Mouse (Mus musculus) hindbrain, embryonic 15.5 days (tissue): ENCODE measurements at regions not wholly inside any gene's neighbourhood (a gene's known extent, or its start where the extent isn't known, plus 50 kb on each side); places are given as distances from the start of the nearest gene placed in this dataset. TPM values are rescaled to one million over a fixed set of nuclear protein-coding genes. Genes with fewer than 3 reads are reported as not detected.

Experiments used
- ATAC-seq: fragments of 200-750 bp; cut with Nextera tagmentation; 2 replicates; pipeline ENCODE4 v1.8.0; 2017; ENCODE audit warnings: low read depth, moderate number of reproducible peaks, moderate TSS enrichment; ENCODE audit not compliant: low FRiP score
- H3K27ac ChIP-seq: fragments of 300-500 bp; sonication (generic); replicated peaks from 2 replicates; pipeline ENCODE4 v1.5.1; 2015; ENCODE audit warnings: mild to moderate bottlenecking, inconsistent platforms
- H3K27me3 ChIP-seq: fragments of 300-500 bp; sonication (generic); 2 replicates; pipeline ENCODE4 v1.6.1; 2015; ENCODE audit warnings: control low read depth, inconsistent platforms
- H3K36me3 ChIP-seq: fragments of 300-500 bp; sonication (generic); 2 replicates; pipeline ENCODE4 v1.6.1; 2015; ENCODE audit warnings: control low read depth, inconsistent platforms
- H3K4me1 ChIP-seq: fragments of 300-500 bp; sonication (generic); replicated peaks from 2 replicates; pipeline ENCODE4 v1.6.1; 2015; ENCODE audit warnings: control low read depth, inconsistent platforms
- H3K4me2 ChIP-seq: fragments of 300-500 bp; sonication (generic); 2 replicates; pipeline ENCODE4 v1.6.1; 2015; ENCODE audit warnings: moderate library complexity, mild to moderate bottlenecking, inconsistent platforms
- H3K4me3 ChIP-seq: fragments of 300-500 bp; sonication (generic); 2 replicates; pipeline ENCODE4 v1.5.1; 2015; ENCODE audit warnings: mild to moderate bottlenecking, inconsistent platforms
- H3K9ac ChIP-seq: fragments of 300-500 bp; sonication (generic); 2 replicates; pipeline ENCODE4 v1.6.1; 2015; ENCODE audit warnings: inconsistent platforms
- H3K9me3 ChIP-seq: fragments of 300-500 bp; sonication (generic); 2 replicates; pipeline ENCODE4 v1.6.1; 2016; ENCODE audit warnings: control low read depth, inconsistent platforms
- WGBS: fragments of 180-500 bp; shearing (Covaris S2); methylation state at CpG from one replicate; pipeline ENCODE4 v1.1.7; 2015; 5-methylcytosine and 5-hydroxymethylcytosine counted together
- microRNA-seq: library from miRNA; unstranded; fragments of <30 nt; microRNA quantifications from one replicate; pipeline ENCODE4, GENCODE M21; 2016

DNA sequence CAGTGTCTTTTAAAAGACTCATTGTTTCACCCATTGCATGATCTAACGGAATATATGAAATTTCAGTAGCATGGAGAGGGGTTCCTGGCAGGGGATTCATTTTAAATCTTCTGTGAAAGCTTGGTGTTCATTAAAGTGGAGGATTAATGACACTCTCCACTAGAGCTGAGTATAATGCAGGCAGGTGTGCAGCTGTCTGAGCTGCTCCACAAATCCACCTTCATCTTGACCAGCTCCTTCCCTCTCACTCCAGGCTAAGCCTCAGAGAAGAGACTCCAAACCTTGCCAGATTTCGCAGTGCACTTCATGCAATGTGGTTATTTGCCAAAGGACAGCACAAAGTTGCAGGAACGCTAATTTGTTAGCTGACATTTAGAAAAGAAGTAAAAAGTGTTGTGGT lies 1288.0 kb upstream of the Map3k7 start:
- Histone ChIP-seq H3K9me3 (no peaks in the 10 kb centered on the region), H3K27me3 (no peaks in the 10 kb centered on the region), H3K36me3 (no peaks in the 10 kb centered on the region), H3K9ac (no peak overlapping the region), H3K27ac (no peak overlapping the region), H3K4me1 (no peaks in the 10 kb centered on the region), H3K4me3 (no peak overlapping the region), H3K4me2 (no peak overlapping the region)
- ATAC-seq = no peak
- 64% methylated on average over 3 of the region's 3 CpGs for WGBS

DNA sequence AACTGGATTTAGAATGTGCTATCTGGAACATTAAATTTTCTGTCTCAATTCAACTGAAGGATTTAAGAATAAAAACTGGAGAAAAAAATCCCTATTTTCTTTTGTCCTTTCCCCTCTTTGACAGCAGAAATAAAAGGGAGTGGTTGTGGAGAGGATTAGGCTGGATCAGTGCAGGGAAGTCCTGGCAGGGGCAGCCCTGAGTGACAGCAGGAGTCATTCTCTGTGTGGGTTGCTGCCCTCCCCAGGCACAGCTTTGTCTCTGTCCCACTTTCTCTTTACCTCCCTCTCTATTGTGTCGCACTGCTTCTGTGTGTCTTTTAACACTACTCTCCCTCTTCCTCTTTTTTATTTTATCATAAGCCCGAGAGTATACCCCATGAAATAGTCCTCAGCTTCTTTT lies 1286.8 kb upstream of the Map3k7 start:
- H3K4me2 ChIP-seq = no peak overlapping the region
- H3K9me3 ChIP-seq = no peaks in the 10 kb centered on the region
- no peak overlapping the region for H3K9ac ChIP-seq
- no peak for ATAC-seq
- WGBS = 27% methylated on average over 2 of the region's 2 CpGs
- H3K27me3 ChIP-seq = no peaks in the 10 kb centered on the region
- H3K4me3 ChIP-seq = no peak overlapping the region
- H3K36me3 ChIP-seq = no peaks in the 10 kb centered on the region
- H3K4me1 ChIP-seq = no peaks in the 10 kb centered on the region
- no peak overlapping the region for H3K27ac ChIP-seq

DNA sequence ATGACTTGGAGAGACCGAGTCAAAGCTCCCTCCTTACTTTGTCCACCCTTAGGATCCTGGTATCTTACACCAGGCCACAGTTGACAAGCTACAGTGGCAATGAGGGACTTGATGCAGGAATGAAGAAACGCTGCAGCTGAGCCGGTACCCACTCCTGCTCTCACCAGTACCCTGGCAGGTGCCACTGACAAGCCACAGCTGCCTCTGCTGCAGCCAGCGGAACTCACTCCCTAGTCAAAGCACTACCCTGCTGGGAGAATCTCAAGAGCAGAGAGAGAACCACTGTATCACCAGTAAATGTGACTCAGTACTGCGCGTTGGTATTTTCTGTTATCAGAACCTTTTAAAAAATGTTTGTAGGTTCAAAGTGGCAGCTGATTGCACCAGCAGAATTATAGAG lies 1281.5 kb upstream of the Map3k7 start:
- Histone ChIP-seq H3K27me3 (no peaks in the 10 kb centered on the region), H3K36me3 (no peaks in the 10 kb centered on the region), H3K9ac (no peak overlapping the region), H3K27ac (no peak overlapping the region), H3K9me3 (no peaks in the 10 kb centered on the region), H3K4me1 (no peaks in the 10 kb centered on the region), H3K4me2 (no peak overlapping the region), H3K4me3 (no peak overlapping the region)
- 80% methylated on average over 6 of the region's 6 CpGs for WGBS
- ATAC-seq = no peak

DNA sequence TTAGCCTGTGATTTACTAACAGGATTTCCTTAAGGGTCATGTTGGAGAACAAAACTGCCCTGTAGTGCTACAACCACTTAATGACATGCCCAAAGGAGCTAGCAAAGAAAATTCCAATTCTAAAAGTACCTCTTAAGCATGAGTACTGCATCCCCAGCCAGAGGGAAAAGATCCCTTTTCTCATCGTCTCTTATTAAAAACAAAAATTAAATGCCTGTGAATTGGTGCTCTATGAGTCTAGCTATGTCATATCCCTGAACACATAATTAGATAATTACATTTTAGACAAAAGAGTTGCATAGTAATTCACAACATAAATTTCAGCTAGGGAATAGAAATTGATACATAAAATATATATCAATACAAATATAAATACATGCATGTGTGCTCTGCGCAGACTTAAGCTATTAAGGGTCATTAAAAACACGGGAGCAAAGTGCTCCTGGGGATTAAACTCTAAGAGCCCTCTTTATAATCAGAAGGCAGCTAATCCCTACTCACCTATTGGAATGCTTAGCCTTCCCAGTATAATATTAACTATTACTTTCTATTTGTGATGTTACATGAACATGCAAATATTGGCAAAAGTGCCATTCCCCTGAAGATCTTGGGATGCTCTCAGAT lies 1250.4 kb upstream of the Map3k7 start:
- ATAC-seq = peak; percentile 45; the same call in 1 of the 2 replicates
- no peak overlapping the region for H3K9ac ChIP-seq
- no peaks in the 10 kb centered on the region for H3K27me3 ChIP-seq
- no peak overlapping the region for H3K4me2 ChIP-seq
- 66% methylated on average over 3 of the region's 3 CpGs for WGBS
- H3K36me3 ChIP-seq = no peaks in the 10 kb centered on the region
- no peak overlapping the region for H3K4me3 ChIP-seq
- H3K27ac ChIP-seq = no peak overlapping the region
- no peaks in the 10 kb centered on the region for H3K4me1 ChIP-seq
- no peaks in the 10 kb centered on the region for H3K9me3 ChIP-seq

Small RNAs in the stretch of these regions (microRNA-seq; reads per million reads assigned to microRNA genes)
- not detected for gene Gm22831
